Mouse (Mus musculus) effector memory CD4-positive, alpha-beta T cell, adult 7 months (primary cell): ENCODE results near the gene Klhl11. TPM values are rescaled to one million over a fixed set of nuclear protein-coding genes. Genes with fewer than 3 reads are reported as not detected.

ENCODE experiments used
- polyA plus RNA-seq: library from polyadenylated mRNA; unstranded; fragments of 100-300 nt; shearing (Covaris generic); gene quantifications from one replicate; pipeline ENCODE4 v1.2.1, GENCODE M21; 2017

Klhl11 gene
- 5.5 TPM for polyA plus RNA-seq

DNA sequence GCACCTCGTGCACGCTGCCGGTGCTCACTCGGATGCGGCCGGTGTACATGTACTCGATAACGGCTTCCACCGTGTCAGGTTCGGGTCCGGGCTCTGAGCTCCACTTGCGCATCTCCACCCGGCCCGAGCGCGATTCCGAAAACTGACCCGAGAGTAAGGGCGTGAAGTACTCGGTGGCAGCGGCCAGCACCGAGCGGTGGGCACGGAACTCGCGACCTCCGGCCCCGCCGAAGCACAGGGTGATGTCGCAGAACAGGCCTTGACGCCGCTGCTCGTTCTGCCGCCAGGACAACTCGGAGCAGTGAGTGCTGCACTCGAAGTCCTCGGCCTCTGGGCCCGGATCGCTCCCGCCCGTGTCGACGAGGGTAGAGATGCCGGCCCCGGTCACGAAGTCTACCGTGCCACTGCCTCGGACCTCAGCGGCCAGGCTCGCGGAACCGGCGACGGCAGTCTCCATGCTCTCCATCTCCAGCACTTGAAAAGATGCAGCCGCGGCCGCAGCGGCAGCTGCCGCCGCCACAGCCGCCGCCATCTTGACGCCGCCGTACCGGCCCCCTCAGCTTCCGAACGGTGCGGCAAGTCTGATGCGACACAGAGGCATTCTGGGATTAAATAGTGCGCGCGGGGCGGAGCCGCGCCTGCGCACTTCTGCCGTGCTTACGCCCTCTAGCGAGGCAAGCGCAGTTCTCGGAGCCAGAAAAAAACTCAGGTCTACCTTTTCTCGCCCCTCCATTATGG, at the start of gene Klhl11:
Gene Klhl11, minus strand, starts transcription at position 545 of the 738 bp plus-strand sequence.

DNA sequence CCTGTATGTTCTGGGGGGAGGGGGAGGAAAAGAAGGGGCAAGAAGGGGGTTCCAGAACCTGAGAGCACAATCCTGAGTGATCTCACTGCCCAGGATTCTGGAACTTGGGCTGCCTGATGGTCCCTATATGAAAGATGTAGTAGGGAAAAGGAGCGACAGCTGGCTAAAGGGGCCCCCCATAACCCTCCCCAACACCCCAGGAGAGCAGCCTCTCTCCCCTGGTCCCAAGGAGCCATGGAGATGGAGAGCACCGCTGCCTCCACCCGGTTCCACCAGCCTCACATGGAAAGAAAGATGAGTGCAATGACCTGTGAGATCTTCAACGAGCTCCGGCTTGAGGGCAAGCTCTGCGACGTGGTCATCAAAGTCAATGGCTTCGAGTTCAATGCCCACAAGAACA, 30.7 kb downstream of the Klhl11 start, which contains the start of the genes Nt5c3b and Klhl10:
Gene Nt5c3b, minus strand, starts transcription at position 12 of the 400 bp plus-strand sequence.
Gene Klhl10, plus strand, starts transcription at position 121 of the 400 bp plus-strand sequence.

DNA sequence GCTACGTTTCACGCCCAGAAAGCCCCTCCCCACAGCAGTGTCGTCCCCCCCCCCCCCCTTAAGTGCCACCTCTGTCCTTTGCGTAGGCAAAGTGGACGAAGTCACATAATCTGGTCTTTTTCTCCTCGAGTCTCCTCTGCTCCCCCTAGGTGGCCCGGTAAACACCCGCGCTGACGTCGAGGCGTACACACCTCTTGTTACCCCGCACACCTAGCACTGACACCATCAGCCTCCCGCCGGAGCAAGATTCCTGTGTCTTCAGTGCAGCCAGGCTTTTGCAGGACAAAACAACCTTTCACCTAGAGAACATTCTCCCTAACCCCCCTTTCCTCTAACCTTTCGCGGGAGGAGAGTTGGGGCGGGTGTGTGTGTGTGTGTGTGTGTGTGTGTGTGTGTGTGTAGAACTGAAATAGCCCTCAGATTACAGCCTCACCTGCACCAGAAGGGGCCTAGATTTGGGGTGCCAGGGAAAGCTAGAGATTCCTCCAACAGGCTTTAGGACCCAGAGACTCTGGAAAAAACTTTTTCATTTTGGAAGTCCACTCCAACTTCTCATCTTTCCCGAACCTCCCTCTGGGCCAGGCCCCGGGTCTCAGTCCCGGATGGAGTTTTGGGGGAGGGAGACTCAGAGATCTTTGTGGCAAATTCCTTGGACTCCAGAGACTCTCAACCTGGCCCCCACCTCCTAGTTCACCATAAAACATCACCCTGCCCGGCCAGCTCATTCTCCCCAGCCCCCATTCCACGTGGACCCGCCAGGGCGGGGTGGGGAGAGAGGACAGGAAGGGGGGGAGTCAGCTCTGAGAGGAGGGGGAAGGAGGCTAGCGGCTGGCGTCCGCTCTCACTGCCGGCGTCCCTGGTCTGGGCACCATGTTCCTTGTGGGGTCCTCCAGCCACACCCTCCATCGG, 57.4 kb downstream of the Klhl11 start, which contains the start of gene Fkbp10:
Gene Fkbp10, plus strand, starts transcription at position 784 of the 909 bp plus-strand sequence.

DNA sequence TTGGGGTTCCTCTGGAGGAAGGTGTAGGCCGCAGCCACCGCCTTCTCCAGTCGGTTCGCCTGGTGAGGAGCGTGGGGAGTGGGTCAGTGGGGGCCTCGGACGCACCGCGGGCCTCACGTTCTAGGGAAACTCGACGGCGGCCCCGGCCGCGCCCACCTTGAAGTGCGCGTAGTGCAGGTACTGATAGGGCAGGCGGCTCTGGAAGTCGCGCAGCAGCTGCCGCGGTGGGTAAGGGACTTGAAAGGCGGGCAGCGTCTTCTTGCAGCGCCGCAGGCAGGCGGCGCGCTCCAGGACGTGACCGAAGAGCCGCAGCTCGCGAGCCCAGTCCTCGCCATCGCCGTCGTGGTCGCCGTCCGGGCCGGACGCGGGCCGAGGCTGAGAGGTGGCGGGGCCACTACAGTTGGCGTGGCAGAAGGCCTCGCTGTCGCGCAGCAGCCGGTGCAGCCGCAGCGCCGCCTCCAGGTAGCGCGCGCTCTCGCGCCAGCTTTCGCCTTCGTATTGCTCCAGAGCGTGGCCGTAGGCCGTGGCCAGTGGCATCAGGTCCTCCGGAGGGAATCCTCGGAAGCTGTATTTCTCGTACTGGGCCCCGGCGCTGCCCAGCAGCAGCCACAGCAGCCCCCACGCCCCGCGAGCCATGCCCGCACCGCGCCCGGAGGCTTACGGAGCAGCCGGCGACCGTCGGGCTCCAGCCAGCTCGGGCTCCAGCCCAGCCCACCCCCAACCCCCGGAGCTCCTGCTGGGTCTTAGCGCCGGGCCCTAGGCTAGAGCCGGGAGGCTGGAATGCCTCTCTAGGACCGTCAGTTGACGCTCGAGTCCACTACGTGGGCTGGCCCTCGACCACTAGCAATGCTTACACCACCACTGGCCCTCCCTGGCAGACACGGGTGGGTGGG, 58.3 kb downstream of the Klhl11 start, which contains the start of gene P3h4:
Gene P3h4, minus strand, starts transcription at position 816 of the 893 bp plus-strand sequence.

Other genes starting within 250 kb of the Klhl11 start
- gene Krt16, start 223.8 kb downstream of the Klhl11 start, polyA plus RNA-seq = 0.40 TPM
- not detected for gene Krt17, start 211.7 kb downstream of the Klhl11 start, polyA plus RNA-seq
- not detected for gene Krt42, start 202.9 kb downstream of the Klhl11 start, polyA plus RNA-seq
- 4,724 TPM for gene Eif1, start 152.9 kb downstream of the Klhl11 start, polyA plus RNA-seq
- not detected for gene Gast, start 138.3 kb downstream of the Klhl11 start, polyA plus RNA-seq
- 1.8 TPM for gene Hap1, start 116.6 kb downstream of the Klhl11 start, polyA plus RNA-seq
- 3.7 TPM for gene Jup, start 75.0 kb downstream of the Klhl11 start, polyA plus RNA-seq
- not detected for gene P3h4, start 57.9 kb downstream of the Klhl11 start, polyA plus RNA-seq
- gene Fkbp10, start 57.0 kb downstream of the Klhl11 start, polyA plus RNA-seq = not detected
- 86.0 TPM for gene Nt5c3b, start 30.9 kb downstream of the Klhl11 start, polyA plus RNA-seq
- gene Klhl10, start 30.8 kb downstream of the Klhl11 start, polyA plus RNA-seq = not detected
- gene Acly, start 55.3 kb upstream of the Klhl11 start, polyA plus RNA-seq = 201 TPM
- 0.63 TPM for gene Ttc25, start 72.9 kb upstream of the Klhl11 start, polyA plus RNA-seq
- 155 TPM for gene Cnp, start 102.2 kb upstream of the Klhl11 start, polyA plus RNA-seq
- 13.6 TPM for gene Nkiras2, start 146.5 kb upstream of the Klhl11 start, polyA plus RNA-seq
- 423 TPM for gene Dnajc7, start 147.4 kb upstream of the Klhl11 start, polyA plus RNA-seq
- gene Zfp385c, start 219.7 kb upstream of the Klhl11 start, polyA plus RNA-seq = 0.55 TPM
- gene Dhx58, start 231.5 kb upstream of the Klhl11 start, polyA plus RNA-seq = 12.3 TPM
- 38.6 TPM for gene Kat2a, start 239.7 kb upstream of the Klhl11 start, polyA plus RNA-seq
- not detected for gene Hspb9, start 241.1 kb upstream of the Klhl11 start, polyA plus RNA-seq